Mouse (Mus musculus) liver, adult 2 months (tissue): ENCODE measurements around the gene Prickle2.

Experiments
- CTCF ChIP-seq: fragments of 200-500 bp; IDR thresholded peaks from 2 replicates; pipeline ENCODE4 v1.5.1; 2011; ENCODE audit warnings: low read depth, low read length, control low read depth
- POLR2A ChIP-seq: fragments of 200-500 bp; IDR thresholded peaks from 2 replicates; pipeline ENCODE4 v1.6.1; 2011; ENCODE audit warnings: low read length, control low read depth; ENCODE audit not compliant: insufficient read depth; ENCODE audit errors: extremely low read depth

- TF ChIP-seq CTCF (no peak), POLR2A (no peak)
These were observed 331.1 kb downstream of the Prickle2 start for GRCm38 (mm10) chr6:92374826-92375225.
